Mouse (Mus musculus) hindbrain, postnatal 0 days (tissue): Measurements from ENCODE around the gene Gkn1. TPM values are rescaled to one million over a fixed set of nuclear protein-coding genes. Genes with fewer than 3 reads are reported as not detected.

Experiments used
- ATAC-seq: fragments of 200-750 bp; cut with Nextera tagmentation; 2 replicates; pipeline ENCODE4 v1.8.0; 2017; ENCODE audit warnings: mild to moderate bottlenecking, moderate TSS enrichment, moderate library complexity
- DNase-seq: peaks from one replicate; pipeline ENCODE4 v3.0.0-alpha.2; 2015; ENCODE audit warnings: low spot score
- H3K27ac ChIP-seq: fragments of 300-500 bp; sonication (generic); 2 replicates; pipeline ENCODE4 v1.5.1; 2014; ENCODE audit warnings: mild to moderate bottlenecking
- H3K27me3 ChIP-seq: fragments of 300-500 bp; sonication (generic); 2 replicates; pipeline ENCODE4 v1.6.1; 2014; ENCODE audit warnings: low read length, mixed read lengths; ENCODE audit not compliant: insufficient read depth
- H3K36me3 ChIP-seq: fragments of 300-500 bp; sonication (generic); 2 replicates; pipeline ENCODE4 v1.6.1; 2014; ENCODE audit warnings: low read length, mixed read lengths; ENCODE audit not compliant: insufficient read depth
- H3K4me1 ChIP-seq: fragments of 300-500 bp; sonication (generic); 2 replicates; pipeline ENCODE4 v1.6.1; 2014; ENCODE audit warnings: antibody characterized with exemption, low read length, mixed read lengths; ENCODE audit not compliant: insufficient read depth
- H3K4me2 ChIP-seq: fragments of 300-500 bp; sonication (generic); 2 replicates; pipeline ENCODE4 v1.6.1; 2014; ENCODE audit warnings: low read depth, mild to moderate bottlenecking, low read length, moderate library complexity, mixed read lengths
- H3K4me3 ChIP-seq: fragments of 300-500 bp; sonication (generic); 2 replicates; pipeline ENCODE4 v1.5.1; 2014; ENCODE audit warnings: low read length
- H3K9ac ChIP-seq: fragments of 300-500 bp; sonication (generic); replicated peaks from 2 replicates; pipeline ENCODE4 v1.6.1; 2014; ENCODE audit warnings: mild to moderate bottlenecking, low read length, moderate library complexity, mixed read lengths
- H3K9me3 ChIP-seq: fragments of 300-500 bp; sonication (generic); 2 replicates; pipeline ENCODE4 v1.6.1; 2016; ENCODE audit warnings: low read length, mixed read lengths
- CTCF ChIP-seq: IDR thresholded peaks from 2 replicates; pipeline ENCODE4 v1.5.1; 2016; ENCODE audit warnings: antibody characterized with exemption, control low read depth, low read depth
- WGBS: fragments of 180-500 bp; shearing (Covaris S2); extraction: QIAGEN DNeasy Blood & Tissue Kit; methylation state at CpG from one replicate; pipeline ENCODE4 v1.1.7; 2014; 5-methylcytosine and 5-hydroxymethylcytosine counted together
- polyA plus RNA-seq: library from polyadenylated mRNA; unstranded; fragments of >200 nt; fragmentation: Nextera tagmentation; extraction: Ambion mirVana; gene quantifications from 2 replicates; pipeline ENCODE4 v1.2.1, GENCODE M21; 2015
- total RNA-seq: library from RNA; depleted of rRNA; stranded (reverse); fragments of >200 nt; gene quantifications from 2 replicates; pipeline ENCODE4 v1.2.3, GENCODE M21; 2014; rRNA removed

The Gkn1 gene
- not detected in 2 replicates for total RNA-seq
- not detected in 2 replicates for polyA plus RNA-seq

GRCm38 (mm10) chr6:87350829-87351228 lies at the start of gene Gkn1:
TSS of gene Gkn1 (minus strand) at chr6:87350942.
- no peak within 1 kb of the TSS for H3K4me3 ChIP-seq
- no peak for TF ChIP-seq CTCF
- H3K9ac ChIP-seq = no peak within 1 kb of the TSS
- no peaks in the 10 kb centered on the region for H3K27me3 ChIP-seq
- ATAC-seq = no peak
- WGBS = 94% methylated on average over 8 of the region's 8 CpGs
- H3K9me3 ChIP-seq = no peaks in the 10 kb centered on the region
- no peaks in the 10 kb centered on the region for H3K36me3 ChIP-seq
- no peak within 1 kb of the TSS for H3K27ac ChIP-seq
- DNase-seq = no peak
- H3K4me2 ChIP-seq = no peak within 1 kb of the TSS
- no peaks in the 10 kb centered on the region for H3K4me1 ChIP-seq

GRCm38 (mm10) chr6:87399886-87400566 lies 49.3 kb upstream of the Gkn1 start:
- H3K4me1 ChIP-seq = no peaks in the 10 kb centered on the region
- DNase-seq (no peak), ATAC-seq (no peak)
- no peaks in the 10 kb centered on the region for H3K36me3 ChIP-seq
- H3K9me3 ChIP-seq = no peaks in the 10 kb centered on the region
- 70% methylated on average over 4 of the region's 4 CpGs for WGBS
- no peak overlapping the region for H3K4me3 ChIP-seq
- no peak overlapping the region for H3K27ac ChIP-seq
- H3K27me3 ChIP-seq = no peaks in the 10 kb centered on the region
- no peak for TF ChIP-seq CTCF
- no peak overlapping the region for H3K9ac ChIP-seq
- no peak overlapping the region for H3K4me2 ChIP-seq

GRCm38 (mm10) chr6:87399137-87399536 lies 48.4 kb upstream of the Gkn1 start:
- ATAC-seq = no peak
- no peak overlapping the region for H3K27ac ChIP-seq
- H3K27me3 ChIP-seq = no peaks in the 10 kb centered on the region
- H3K9ac ChIP-seq = no peak overlapping the region
- H3K9me3 ChIP-seq = no peaks in the 10 kb centered on the region
- WGBS = 2% methylated on average over 5 of the region's 5 CpGs
- peak; percentile 96 for TF ChIP-seq CTCF
- H3K4me2 ChIP-seq = no peak overlapping the region
- H3K4me3 ChIP-seq = no peak overlapping the region
- no peaks in the 10 kb centered on the region for H3K36me3 ChIP-seq
- H3K4me1 ChIP-seq = no peaks in the 10 kb centered on the region
- peak; percentile 90 for DNase-seq

- no peaks in the 10 kb centered on the region for H3K4me1 ChIP-seq
- no peak overlapping the region for H3K9ac ChIP-seq
- H3K9me3 ChIP-seq = no peaks in the 10 kb centered on the region
- no peak overlapping the region for H3K4me2 ChIP-seq
- WGBS = 89% methylated on average over 9 of the region's 9 CpGs
- H3K27ac ChIP-seq = no peak overlapping the region
- DNase-seq (no peak), ATAC-seq (no peak)
- H3K4me3 ChIP-seq = no peak overlapping the region
- H3K27me3 ChIP-seq = no peaks in the 10 kb centered on the region
- no peak for TF ChIP-seq CTCF
- H3K36me3 ChIP-seq = no peaks in the 10 kb centered on the region
Measured at GRCm38 (mm10) chr6:87394783-87395182, 44.0 kb upstream of the Gkn1 start.

GRCm38 (mm10) chr6:87393466-87394205 lies 42.9 kb upstream of the Gkn1 start:
- H3K9ac ChIP-seq = no peak overlapping the region

GRCm38 (mm10) chr6:87389455-87389989 lies 38.8 kb upstream of the Gkn1 start:
- no peak for DNase-seq
- no peak for ATAC-seq
- Histone ChIP-seq H3K4me3 (no peak overlapping the region), H3K9me3 (no peaks in the 10 kb centered on the region), H3K4me1 (peaks cover 3% of the 10 kb centered on the region; the same call in 1 of the 2 replicates), H3K27ac (no peak overlapping the region), H3K9ac (no peak overlapping the region), H3K36me3 (no peaks in the 10 kb centered on the region), H3K27me3 (no peaks in the 10 kb centered on the region), H3K4me2 (no peak overlapping the region)
- no peak for TF ChIP-seq CTCF
- 46% methylated on average over 5 of the region's 5 CpGs for WGBS

More at GRCm38 (mm10) chr6:87393466-87394205, 42.9 kb upstream of the Gkn1 start:
- H3K9me3 ChIP-seq = no peaks in the 10 kb centered on the region
- TF ChIP-seq CTCF = no peak
- no peak overlapping the region for H3K27ac ChIP-seq
- 76% methylated on average over 8 of the region's 8 CpGs for WGBS
- no peaks in the 10 kb centered on the region for H3K4me1 ChIP-seq
- H3K36me3 ChIP-seq = no peaks in the 10 kb centered on the region
- no peak for ATAC-seq
- H3K27me3 ChIP-seq = no peaks in the 10 kb centered on the region
- no peak for DNase-seq
- H3K4me2 ChIP-seq = no peak overlapping the region
- H3K4me3 ChIP-seq = no peak overlapping the region
